Mouse (Mus musculus) megakaryocyte, embryonic 14.5 days (primary cell): ENCODE data around the gene Clec16a.

Experiments
- FLI1 ChIP-seq: IDR thresholded peaks from 2 replicates; pipeline ENCODE4 v1.6.1; 2012; ENCODE audit warnings: low read length, inconsistent platforms, mixed read lengths
- GATA1 ChIP-seq: IDR thresholded peaks from 3 replicates; pipeline ENCODE4 v1.6.1; 2012; ENCODE audit warnings: mixed read lengths, low read length, inconsistent platforms, borderline replicate concordance

DNA sequence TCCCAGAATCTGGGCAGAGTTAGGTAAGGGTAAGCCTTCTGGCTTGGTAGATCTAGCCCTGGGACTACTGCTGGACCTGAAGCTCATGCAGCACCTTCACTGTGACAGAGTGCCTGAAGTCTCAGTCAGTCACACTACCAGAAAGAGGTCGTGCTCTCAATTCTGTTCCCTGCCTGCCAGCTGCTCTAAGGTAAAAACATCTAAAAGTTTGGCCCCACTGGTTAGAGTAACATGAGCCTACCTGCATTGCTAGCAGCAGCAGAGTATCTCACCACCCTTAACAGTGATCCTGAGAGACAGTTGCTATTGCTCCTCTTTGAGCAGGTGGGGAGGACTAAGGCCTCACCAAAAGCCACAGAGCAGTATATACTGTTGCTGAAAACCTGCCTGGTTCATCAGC lies 160.3 kb downstream of the Clec16a start:
- TF ChIP-seq GATA1 (no peak), FLI1 (no peak)
